Mouse (Mus musculus) ES-CJ7 (cell line): Measurements from ENCODE around the gene Ubxn6.
A peak's percentile ranks its signal among the peaks of the same experiment; 100 is the strongest.
"Not testable (repeated sequence)": the region's sequence is repeated elsewhere in the genome, so short reads cannot be mapped to it uniquely, and the experiment has no call there.

Experiments used
- DNase-seq: peaks from one replicate; pipeline ENCODE4 v3.0.0; 2011; ENCODE audit warnings: low read depth, low spot score

Ubxn6 gene

GRCm38 (mm10) chr17:56074827-56075208 is at the start of gene Ubxn6:
Gene Ubxn6, minus strand, starts transcription at chr17:56075028.
- DNase-seq, result peak; percentile 98

- no peak for DNase-seq
Measured at GRCm38 (mm10) chr17:56123681-56124340, 49.0 kb upstream of the Ubxn6 start.

DNA sequence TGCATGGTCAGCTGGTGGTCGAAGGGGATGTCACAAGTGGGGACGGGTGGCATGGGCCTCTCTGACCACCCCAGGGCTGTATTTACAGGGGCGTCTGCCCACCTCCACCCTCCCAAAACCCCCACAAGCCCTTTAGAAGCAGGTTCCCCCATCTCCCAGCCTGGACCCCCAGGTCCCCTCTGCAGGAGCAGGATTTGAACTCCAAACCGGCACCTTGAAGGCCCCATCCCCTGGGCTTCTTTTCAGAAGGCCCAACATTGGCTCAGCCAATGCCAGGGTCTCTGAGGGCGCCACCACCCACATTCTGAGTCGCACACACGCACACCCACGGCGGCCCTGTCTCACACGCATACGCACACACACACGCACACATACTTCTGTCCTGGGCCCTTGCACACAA is 48.3 kb upstream of the Ubxn6 start:
- no peak for DNase-seq

GRCm38 (mm10) chr17:56121826-56122225 is 47.0 kb upstream of the Ubxn6 start, which contains the start of gene Lrg1:
Gene Lrg1, minus strand, starts transcription at chr17:56122001.
- DNase-seq, result no peak

GRCm38 (mm10) chr17:56119981-56120880 is 45.4 kb upstream of the Ubxn6 start:
- DNase-seq, result no peak

DNA sequence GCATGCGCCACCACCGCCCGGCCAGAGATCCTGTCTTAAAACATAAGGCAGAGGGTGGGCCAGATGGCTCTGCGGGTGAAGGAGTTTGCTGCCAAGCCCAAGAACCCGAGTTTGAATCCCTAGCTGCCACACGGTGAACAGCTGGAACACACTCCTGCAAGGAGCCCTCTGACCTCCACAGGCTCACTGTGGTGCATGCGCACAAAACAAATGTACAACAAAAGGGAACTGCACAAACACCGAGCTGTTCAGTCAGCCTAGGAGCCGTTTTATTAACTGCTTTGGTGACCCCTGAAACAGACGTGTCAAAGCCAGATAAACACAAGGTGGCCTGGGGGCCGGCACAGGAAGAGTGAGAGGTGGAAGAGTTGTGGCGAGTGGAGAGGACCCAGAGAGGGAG is 44.6 kb upstream of the Ubxn6 start:
- DNase-seq, result no peak

GRCm38 (mm10) chr17:56117251-56117710 is 42.5 kb upstream of the Ubxn6 start, which contains the start of gene Plin5:
Gene Plin5, minus strand, starts transcription at chr17:56117596.
- DNase-seq, result peak; percentile 69

DNA sequence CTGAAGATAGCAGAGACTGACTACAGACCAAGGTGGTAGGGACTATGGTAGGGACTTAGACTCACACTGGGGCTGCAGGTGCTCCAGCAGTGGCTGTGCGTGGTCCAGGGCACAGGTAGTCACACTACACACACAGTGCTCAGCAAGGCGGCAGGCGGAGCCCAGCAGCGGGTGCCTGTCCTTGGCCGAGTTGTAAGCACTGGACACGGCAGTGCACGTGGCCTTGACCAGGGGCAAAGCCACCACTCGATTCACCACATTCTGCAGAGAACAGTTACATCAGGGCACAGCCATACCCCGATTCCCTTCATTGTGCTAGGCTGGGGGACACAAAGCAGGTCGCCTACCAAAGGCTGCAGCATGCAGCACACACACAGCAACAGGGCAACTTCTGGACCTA is 41.4 kb upstream of the Ubxn6 start:
- no peak for DNase-seq

- no peak for DNase-seq
Measured at GRCm38 (mm10) chr17:56112743-56113142, 37.9 kb upstream of the Ubxn6 start.

- peak; percentile 76 for DNase-seq
Measured at GRCm38 (mm10) chr17:56111864-56112263, 37.0 kb upstream of the Ubxn6 start.

- no peak for DNase-seq
Measured at GRCm38 (mm10) chr17:56111021-56111420, 36.2 kb upstream of the Ubxn6 start.

DNA sequence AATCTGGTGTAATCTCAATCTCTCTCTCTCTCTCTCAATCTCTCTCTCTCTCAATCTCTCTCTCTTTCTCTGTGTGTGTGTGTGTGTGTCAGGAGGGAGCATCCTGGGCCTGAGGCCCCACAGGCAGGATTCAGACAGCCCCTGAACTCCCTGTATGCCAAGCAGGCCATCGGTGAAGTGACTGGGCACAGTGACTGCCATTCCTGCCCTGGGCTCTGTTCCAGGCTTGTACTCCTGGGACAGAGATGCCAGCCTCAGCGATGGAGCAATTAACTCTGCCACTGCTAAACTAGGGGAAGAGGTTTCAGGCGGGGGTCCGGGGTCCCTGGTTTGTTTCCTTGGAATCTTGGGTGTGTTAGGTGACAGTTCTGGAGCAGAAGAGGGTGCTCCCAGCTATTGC is 35.7 kb upstream of the Ubxn6 start:
- no peak for DNase-seq

DNA sequence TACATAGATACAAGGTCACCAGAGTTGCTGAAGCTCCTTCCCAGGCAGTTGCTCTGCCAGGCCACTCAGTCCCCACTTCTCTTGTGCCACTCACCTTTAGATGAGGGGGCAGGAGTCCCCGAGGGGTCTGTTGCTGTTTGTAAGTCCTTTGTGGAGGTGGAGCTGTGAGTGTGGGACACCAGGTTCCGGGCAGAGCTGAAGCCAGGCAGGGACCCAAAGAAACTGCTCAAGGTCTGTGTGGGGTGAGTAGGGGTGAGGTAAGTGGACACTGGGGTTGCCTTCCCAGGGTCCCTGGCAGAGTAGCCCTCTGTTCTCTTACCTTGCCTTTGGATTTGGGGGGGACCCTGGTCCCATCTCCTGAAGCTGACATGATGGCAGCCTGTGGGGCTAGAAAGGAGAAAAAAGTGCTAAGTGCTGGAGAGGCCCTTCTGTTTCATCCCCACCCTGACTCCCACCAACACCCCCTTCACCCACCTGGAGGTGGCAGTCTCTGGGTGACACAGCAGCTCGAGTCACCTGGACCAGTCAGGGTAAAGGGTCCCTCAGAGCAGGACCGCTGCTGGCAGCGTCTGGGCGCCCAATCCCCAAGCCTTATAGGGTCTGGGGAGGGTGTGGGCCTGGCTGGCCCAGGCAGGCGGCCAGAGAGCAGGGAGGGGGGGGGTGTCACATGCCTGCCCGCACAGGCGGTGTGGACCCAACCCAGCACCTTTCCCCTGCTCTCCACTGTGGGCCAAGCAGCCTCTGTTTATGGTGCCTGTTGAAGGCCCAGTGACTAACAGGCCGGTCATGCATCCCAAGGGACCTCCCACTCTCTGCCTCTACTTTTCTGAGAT is 34.6 kb upstream of the Ubxn6 start, which contains the start of gene Plin4:
Gene Plin4 (minus strand): TSS at position 585 of the 833 bp plus-strand sequence.
- no peak for DNase-seq

DNA sequence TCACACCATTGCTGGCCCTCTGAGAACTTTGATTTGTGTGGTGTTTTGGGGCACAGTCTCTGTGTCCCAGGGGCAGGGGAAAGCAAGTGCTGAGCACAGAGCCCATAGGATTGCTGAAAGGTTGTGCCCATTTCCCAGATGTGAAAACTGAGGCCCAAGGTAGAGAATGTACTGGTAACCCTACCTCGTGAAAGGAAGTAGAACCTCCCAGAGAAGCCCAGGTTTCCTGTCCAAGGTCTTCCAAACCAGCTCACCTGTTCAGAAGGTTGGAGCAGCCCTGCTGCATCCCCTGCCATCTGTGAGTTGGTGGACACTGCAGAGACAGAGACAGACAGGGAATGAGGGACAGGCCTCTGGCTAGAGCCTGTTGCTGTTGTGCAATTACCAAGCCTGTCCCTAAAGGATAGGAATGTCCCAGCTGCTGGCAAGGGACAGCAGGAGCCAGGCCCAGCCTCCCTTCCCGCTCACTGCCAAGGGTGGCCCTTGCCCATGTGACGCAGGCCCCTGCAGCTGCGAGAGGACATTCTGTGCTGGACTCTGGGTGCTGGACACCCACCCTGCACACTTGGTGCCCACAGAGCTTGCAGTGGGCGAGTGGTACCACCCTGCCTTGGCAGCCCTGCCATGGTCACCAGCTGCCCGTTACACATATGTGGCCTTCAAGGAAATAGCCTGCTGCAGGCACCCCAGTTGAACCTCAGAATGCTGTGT is 33.7 kb upstream of the Ubxn6 start:
- DNase-seq, result no peak

- DNase-seq, result no peak
Measured at GRCm38 (mm10) chr17:56107736-56108135, 32.9 kb upstream of the Ubxn6 start.

- no peak for DNase-seq
Measured at GRCm38 (mm10) chr17:56106981-56107380, 32.2 kb upstream of the Ubxn6 start.

DNA sequence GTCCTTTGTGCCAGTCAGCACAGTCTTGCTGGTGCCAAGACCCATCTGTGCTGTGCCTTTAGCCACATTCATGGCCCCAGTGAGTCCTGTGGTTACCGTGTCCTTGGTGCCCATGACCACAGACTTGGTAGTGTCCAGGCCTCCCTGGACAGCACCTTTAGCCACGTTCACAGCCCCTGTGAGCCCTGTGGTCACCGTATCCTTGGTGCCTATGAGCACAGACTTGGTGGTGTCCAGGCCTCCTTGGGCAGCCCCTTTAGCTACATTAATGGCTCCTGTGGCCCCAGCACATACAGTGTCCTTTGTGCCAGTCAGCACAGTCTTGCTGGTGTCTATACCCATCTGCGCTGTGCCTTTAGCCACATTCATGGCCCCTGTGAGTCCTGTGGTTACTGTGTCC is 31.6 kb upstream of the Ubxn6 start:
- not testable (repeated sequence) for DNase-seq

DNA sequence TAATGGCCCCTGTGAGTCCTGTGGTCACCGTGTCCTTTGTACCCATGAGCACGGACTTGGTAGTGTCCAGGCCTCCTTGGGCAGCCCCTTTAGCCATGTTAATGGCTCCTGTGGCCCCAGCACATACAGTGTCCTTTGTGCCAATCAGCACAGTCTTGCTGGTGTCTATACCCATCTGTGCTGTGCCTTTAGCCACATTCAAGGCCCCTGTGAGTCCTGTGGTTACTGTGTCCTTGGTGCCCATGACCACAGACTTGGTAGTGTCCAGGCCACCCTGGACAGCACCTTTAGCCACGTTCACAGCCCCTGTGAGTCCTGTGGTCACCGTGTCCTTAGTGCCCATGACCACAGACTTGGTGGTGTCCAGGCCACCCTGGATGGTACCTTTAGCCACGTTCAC is 30.0 kb upstream of the Ubxn6 start:
- DNase-seq, result not testable (repeated sequence)

GRCm38 (mm10) chr17:56103465-56104285 is 28.8 kb upstream of the Ubxn6 start:
- DNase-seq, result no peak

- DNase-seq, result no peak
Measured at GRCm38 (mm10) chr17:56102927-56103326, 28.1 kb upstream of the Ubxn6 start.
